Mouse (Mus musculus): ENCODE results near the gene Rhox7a. TPM values are rescaled to one million over a fixed set of nuclear protein-coding genes. Genes with fewer than 3 reads are reported as not detected.
"Not testable (repeated sequence)": the region's sequence is repeated elsewhere in the genome, so short reads cannot be mapped to it uniquely, and the experiment has no call there.

Rhox7a gene
- not detected in 2 replicates for polyA plus RNA-seq (2016; fragmentation: Nextera tagmentation; extraction: Ambion mirVana)

DNA sequence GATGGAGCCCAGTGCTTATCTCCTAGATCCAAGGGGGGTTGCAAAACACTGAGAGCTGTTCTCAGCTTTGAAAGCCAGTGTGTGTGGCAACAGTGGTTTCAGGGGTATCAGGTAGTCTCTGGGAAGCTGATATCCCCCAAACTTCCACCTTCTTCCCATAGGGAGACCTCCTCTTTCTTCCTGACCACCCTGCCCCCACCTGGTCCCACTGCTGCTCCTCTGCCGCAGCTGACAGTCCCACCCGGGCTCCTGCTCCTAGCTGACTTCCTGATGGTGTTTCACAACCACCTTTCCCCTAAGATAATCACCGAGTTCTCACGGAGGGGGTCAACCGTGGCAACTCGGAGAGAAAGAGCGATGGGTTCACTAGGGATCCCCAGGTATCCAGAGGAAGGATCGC, at the start of gene Rhox7a:
Gene Rhox7a (plus strand): TSS at position 301 of the 400 bp plus-strand sequence.
- ATAC-seq (ENCODE audit: insufficient number of reproducible peaks, insufficient read depth, low FRiP score, low TSS enrichment); H3K9ac ChIP-seq; H3K36me3 ChIP-seq; H3K4me1 ChIP-seq; H3K9me3 ChIP-seq; H3K4me2 ChIP-seq (replicated peaks); H3K27ac ChIP-seq; H3K4me3 ChIP-seq; H3K27me3 ChIP-seq: not testable (repeated sequence)
- WGBS: 78% methylated on average over 8 of the region's 8 CpGs

DNA sequence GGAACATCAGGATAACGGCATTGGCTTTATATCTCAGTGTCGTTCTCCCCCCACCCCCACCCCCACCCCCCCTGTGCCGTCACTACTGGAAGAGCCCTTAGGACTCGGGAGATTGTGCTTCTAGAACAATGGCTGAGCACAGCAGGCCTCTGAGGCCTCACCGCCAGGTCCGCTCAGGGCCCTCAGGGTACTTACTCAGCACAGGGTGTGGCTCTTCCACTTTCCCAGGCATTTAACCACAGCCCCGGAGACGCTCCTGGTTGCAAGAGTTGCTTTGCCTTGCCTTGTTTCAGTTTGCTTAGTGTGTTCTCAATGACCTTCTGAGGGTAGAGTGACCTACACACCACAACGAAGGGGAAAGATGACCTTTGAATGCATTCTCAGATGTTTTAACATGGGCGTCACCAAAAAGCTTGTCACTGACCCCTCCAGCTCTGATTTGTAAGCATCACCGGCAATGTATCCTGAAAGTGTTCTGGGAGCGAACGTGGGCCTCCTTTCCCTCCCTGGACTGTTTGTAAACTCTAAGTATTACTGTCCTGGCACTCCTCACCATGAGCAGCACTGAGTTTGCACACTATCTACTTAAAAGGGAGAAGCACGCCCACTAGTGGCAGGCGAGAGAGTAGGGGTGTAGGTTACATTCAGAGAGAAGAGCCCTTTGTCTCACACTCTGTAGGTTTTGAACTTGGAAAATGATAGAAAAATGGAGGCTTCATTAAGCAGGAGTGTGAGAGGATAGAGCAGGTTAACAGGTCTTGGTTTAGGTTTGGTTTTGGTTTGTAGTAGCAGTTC, 24.0 kb upstream of the Rhox7a start:
- no peak overlapping the region for H3K9ac ChIP-seq
- 83% methylated on average over 15 of the region's 15 CpGs for WGBS
- no peak for ATAC-seq (ENCODE audit: insufficient number of reproducible peaks, insufficient read depth, low FRiP score, low TSS enrichment)
- no peak overlapping the region for H3K4me3 ChIP-seq
- H3K4me2 ChIP-seq (replicated peaks): no peak overlapping the region
- no peak overlapping the region for H3K27ac ChIP-seq
- no peaks in the 10 kb centered on the region for H3K4me1 ChIP-seq
- no peaks in the 10 kb centered on the region for H3K9me3 ChIP-seq
- H3K36me3 ChIP-seq: no peaks in the 10 kb centered on the region
- H3K27me3 ChIP-seq: no peaks in the 10 kb centered on the region

DNA sequence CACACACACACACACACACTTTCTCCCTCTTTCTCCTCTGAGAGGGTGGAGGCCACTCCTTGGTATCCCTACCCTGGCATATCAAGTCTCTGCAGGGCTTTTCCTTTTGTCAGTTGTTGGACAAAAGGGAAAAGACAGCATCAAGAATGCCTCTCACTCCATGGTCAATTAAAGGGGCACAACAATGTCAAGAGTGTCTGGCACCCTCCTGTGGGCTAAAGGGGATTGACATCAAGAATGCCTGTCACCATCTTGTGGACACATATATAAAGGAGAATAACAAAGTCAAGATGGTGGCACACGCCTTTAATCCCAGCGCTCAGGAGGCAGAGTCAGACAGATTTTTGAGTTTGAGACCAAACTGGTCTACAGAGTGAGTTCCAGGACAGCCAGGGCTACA, 22.1 kb upstream of the Rhox7a start:
- H3K9me3 ChIP-seq: no peaks in the 10 kb centered on the region
- H3K36me3 ChIP-seq: no peaks in the 10 kb centered on the region
- no peaks in the 10 kb centered on the region for H3K4me1 ChIP-seq
- H3K27ac ChIP-seq: no peak overlapping the region
- 87% methylated on average over 2 of the region's 2 CpGs for WGBS
- no peak for ATAC-seq (ENCODE audit: insufficient number of reproducible peaks, insufficient read depth, low FRiP score, low TSS enrichment)
- no peaks in the 10 kb centered on the region for H3K27me3 ChIP-seq
- H3K9ac ChIP-seq: no peak overlapping the region
- H3K4me2 ChIP-seq (replicated peaks): no peak overlapping the region
- no peak overlapping the region for H3K4me3 ChIP-seq

DNA sequence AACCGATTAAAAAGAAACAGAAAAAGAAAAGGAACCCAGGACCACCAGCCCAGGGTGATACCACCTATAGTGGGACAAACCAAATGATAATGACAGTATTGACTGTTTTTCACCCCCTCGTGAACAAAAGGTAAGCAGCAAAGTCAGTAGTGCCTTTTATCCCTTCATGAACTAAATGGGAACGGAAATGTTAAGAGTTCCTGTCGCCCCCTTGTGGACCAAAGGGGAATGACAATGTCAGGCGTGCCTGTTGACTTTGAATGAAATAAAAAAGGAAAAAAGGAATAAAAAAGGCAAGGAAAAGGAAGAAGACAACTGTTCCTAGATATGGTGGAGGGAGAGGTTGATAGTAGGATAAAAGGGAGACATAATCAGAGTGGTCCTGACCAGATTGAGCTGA, 20.3 kb upstream of the Rhox7a start:
- no peak overlapping the region for H3K27ac ChIP-seq
- H3K4me2 ChIP-seq (replicated peaks): no peak overlapping the region
- no peak overlapping the region for H3K9ac ChIP-seq
- H3K4me1 ChIP-seq: no peaks in the 10 kb centered on the region
- ATAC-seq (ENCODE audit: insufficient number of reproducible peaks, insufficient read depth, low FRiP score, low TSS enrichment): no peak
- no peaks in the 10 kb centered on the region for H3K36me3 ChIP-seq
- no peak overlapping the region for H3K4me3 ChIP-seq
- WGBS: 31% methylated on average over 5 of the region's 5 CpGs
- no peaks in the 10 kb centered on the region for H3K27me3 ChIP-seq
- H3K9me3 ChIP-seq: no peaks in the 10 kb centered on the region

DNA sequence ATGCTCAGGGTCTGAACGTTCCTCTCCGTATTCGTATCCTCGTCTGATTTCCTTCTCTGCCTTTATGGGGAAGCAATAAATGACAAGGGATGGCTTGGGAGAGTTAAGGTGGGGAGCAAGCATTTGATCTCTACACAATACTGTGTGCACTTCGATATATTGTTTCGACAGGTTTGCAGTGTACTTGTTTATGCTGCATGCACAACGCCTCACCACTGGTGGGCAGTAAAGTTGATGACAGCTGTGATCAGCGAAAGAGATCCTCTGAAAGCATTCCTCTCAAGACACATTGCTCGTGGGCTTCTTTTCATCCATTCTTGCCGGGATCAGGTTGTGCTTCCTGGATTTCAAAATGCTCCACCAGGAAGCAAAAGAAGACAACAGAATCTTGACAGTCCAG, 15.8 kb upstream of the Rhox7a start:
- H3K27me3 ChIP-seq: no peaks in the 10 kb centered on the region
- 76% methylated on average over 10 of the region's 10 CpGs for WGBS

DNA sequence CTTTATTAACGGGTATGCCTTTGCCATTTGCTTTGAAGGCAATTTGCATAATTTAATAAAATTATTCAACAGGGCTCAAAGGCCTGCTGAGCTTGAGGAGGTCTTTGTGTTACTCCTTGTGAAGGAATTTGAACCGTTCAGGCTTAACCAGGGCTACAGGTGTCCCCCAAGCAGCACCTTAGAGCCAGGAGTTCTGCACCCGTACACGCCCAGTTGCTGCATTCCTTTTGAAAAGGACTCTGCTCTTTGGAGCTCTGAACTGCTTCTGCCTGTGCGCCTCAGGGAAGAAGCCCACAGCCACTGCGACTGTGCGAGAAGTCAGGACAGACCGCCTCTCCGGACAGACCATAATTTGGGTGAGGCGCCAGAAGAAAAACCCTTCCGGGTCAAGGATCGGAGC, 4.9 kb upstream of the Rhox7a start, which contains the start of gene Rhox6:
Gene Rhox6 (plus strand): TSS at position 301 of the 400 bp plus-strand sequence.
- 89% methylated on average over 4 of the region's 12 CpGs for WGBS

More for the DNA sequence above, 15.8 kb upstream of the Rhox7a start:
- no peak for ATAC-seq (ENCODE audit: insufficient number of reproducible peaks, insufficient read depth, low FRiP score, low TSS enrichment)
- H3K27ac ChIP-seq: no peak overlapping the region
- H3K4me2 ChIP-seq (replicated peaks): no peak overlapping the region
- H3K9ac ChIP-seq: no peak overlapping the region
- H3K36me3 ChIP-seq: no peaks in the 10 kb centered on the region
- no peaks in the 10 kb centered on the region for H3K9me3 ChIP-seq
- H3K4me3 ChIP-seq: no peak overlapping the region
- H3K4me1 ChIP-seq: no peaks in the 10 kb centered on the region

DNA sequence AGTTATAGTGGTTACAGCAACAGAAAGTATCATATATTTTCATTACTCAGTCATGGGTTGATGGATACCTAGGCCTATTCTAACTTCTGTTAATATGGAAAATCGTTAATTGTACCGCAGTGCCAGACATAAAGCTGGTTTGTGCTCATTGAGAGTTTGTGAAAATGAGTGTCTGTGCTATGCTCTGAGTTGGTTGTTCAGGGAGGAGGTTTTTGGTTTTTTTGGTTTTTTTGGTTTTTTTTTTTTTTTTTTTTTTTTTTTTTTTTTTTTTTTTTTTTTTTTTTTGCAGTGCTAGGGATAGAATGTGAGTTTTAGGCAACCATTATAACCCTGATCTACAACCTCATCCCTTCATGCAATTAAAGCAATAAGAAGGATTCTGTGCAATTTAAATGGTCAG, 40.2 kb downstream of the Rhox7a start:
- Histone ChIP-seq H3K27ac (no peak overlapping the region), H3K9me3 (no peaks in the 10 kb centered on the region), H3K9ac (no peak overlapping the region), H3K4me2 (replicated peaks) (no peak overlapping the region), H3K27me3 (no peaks in the 10 kb centered on the region), H3K4me1 (no peaks in the 10 kb centered on the region), H3K4me3 (no peak overlapping the region), H3K36me3 (no peaks in the 10 kb centered on the region)
- no peak for ATAC-seq (ENCODE audit: insufficient number of reproducible peaks, insufficient read depth, low FRiP score, low TSS enrichment)
- 93% methylated on average over 2 of the region's 2 CpGs for WGBS

More for the DNA sequence above, 4.9 kb upstream of the Rhox7a start, which contains the start of gene Rhox6:
- not testable (repeated sequence) for H3K4me1 ChIP-seq; H3K9ac ChIP-seq; H3K4me3 ChIP-seq; H3K36me3 ChIP-seq; H3K27ac ChIP-seq; H3K27me3 ChIP-seq; H3K9me3 ChIP-seq; H3K4me2 ChIP-seq (replicated peaks); ATAC-seq (ENCODE audit: insufficient number of reproducible peaks, insufficient read depth, low FRiP score, low TSS enrichment)

DNA sequence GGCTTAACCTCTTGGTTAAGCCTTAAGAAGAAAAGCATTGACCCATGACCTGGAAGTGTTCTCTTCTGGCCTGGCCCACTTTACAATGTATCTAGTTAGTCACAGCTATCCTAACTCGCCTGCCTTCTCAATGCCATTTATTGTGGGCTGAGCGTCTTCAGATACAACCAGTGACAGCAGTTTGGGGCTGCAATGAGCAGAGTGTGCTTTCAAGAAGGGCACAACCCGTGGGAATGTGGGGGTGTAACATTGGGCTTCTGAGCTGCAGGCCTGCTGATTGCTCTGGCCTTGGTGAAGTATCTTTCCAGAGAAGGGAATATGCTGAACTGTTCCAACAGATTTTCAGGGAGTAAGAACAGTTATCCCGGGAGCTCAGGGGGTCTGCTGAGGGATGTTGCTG, 47.4 kb downstream of the Rhox7a start, which contains the start of gene Rhox8:
Gene Rhox8 (minus strand): TSS at position 101 of the 400 bp plus-strand sequence.
- Histone ChIP-seq H3K9me3 (no peaks in the 10 kb centered on the region), H3K4me1 (no peaks in the 10 kb centered on the region), H3K36me3 (no peaks in the 10 kb centered on the region), H3K9ac (no peak within 1 kb of the TSS), H3K27me3 (no peaks in the 10 kb centered on the region), H3K4me3 (no peak within 1 kb of the TSS), H3K4me2 (replicated peaks) (no peak within 1 kb of the TSS), H3K27ac (no peak within 1 kb of the TSS)
- WGBS: 86% methylated on average over 4 of the region's 4 CpGs
- ATAC-seq (ENCODE audit: insufficient number of reproducible peaks, insufficient read depth, low FRiP score, low TSS enrichment): no peak

Other genes starting within 250 kb of the Rhox7a start
- gene Rhox4f, start 224.0 kb upstream of the Rhox7a start, polyA plus RNA-seq (2016; fragmentation: Nextera tagmentation; extraction: Ambion mirVana): not detected in 2 replicates
- not detected in 2 replicates for gene Rhox3g, start 203.1 kb upstream of the Rhox7a start, polyA plus RNA-seq (2016; fragmentation: Nextera tagmentation; extraction: Ambion mirVana)
- not detected in 2 replicates for gene Rhox2g, start 188.2 kb upstream of the Rhox7a start, polyA plus RNA-seq (2016; fragmentation: Nextera tagmentation; extraction: Ambion mirVana)
- gene Rhox4g, start 180.4 kb upstream of the Rhox7a start, polyA plus RNA-seq (2016; fragmentation: Nextera tagmentation; extraction: Ambion mirVana): not detected in 2 replicates
- not detected in 2 replicates for gene Rhox3h, start 162.9 kb upstream of the Rhox7a start, polyA plus RNA-seq (2016; fragmentation: Nextera tagmentation; extraction: Ambion mirVana)
- not detected in 2 replicates for gene Rhox2h, start 158.4 kb upstream of the Rhox7a start, polyA plus RNA-seq (2016; fragmentation: Nextera tagmentation; extraction: Ambion mirVana)
- gene Rhox5, start 26.8 kb upstream of the Rhox7a start, polyA plus RNA-seq (2016; fragmentation: Nextera tagmentation; extraction: Ambion mirVana): 1.9 and 2.4 TPM in 2 replicates
- gene Rhox6, start 4.8 kb upstream of the Rhox7a start, polyA plus RNA-seq (2016; fragmentation: Nextera tagmentation; extraction: Ambion mirVana): not detected in 2 replicates
- not detected in 2 replicates for gene Rhox8, start 47.3 kb downstream of the Rhox7a start, polyA plus RNA-seq (2016; fragmentation: Nextera tagmentation; extraction: Ambion mirVana)
- gene Rhox7b, start 65.5 kb downstream of the Rhox7a start, polyA plus RNA-seq (2016; fragmentation: Nextera tagmentation; extraction: Ambion mirVana): not detected in 2 replicates
- not detected in 2 replicates for gene Rhox9, start 70.1 kb downstream of the Rhox7a start, polyA plus RNA-seq (2016; fragmentation: Nextera tagmentation; extraction: Ambion mirVana)
- gene Btg1-ps1, start 187.1 kb downstream of the Rhox7a start, polyA plus RNA-seq (2016; fragmentation: Nextera tagmentation; extraction: Ambion mirVana): not detected in 2 replicates
- not detected in 2 replicates for gene Btg1-ps2, start 211.4 kb downstream of the Rhox7a start, polyA plus RNA-seq (2016; fragmentation: Nextera tagmentation; extraction: Ambion mirVana)
- gene Rhox10, start 234.8 kb downstream of the Rhox7a start, polyA plus RNA-seq (2016; fragmentation: Nextera tagmentation; extraction: Ambion mirVana): not detected in 2 replicates

All from embryonic facial prominence, embryonic 12.5 days (tissue).